Mouse (Mus musculus): ENCODE data around the gene Esp36. TPM values are rescaled to one million over a fixed set of nuclear protein-coding genes. Genes with fewer than 3 reads are reported as not detected.
"Not testable (repeated sequence)": the region's sequence is repeated elsewhere in the genome, so short reads cannot be mapped to it uniquely, and the experiment has no call there.

Esp36 gene
- polyA plus RNA-seq (2015; fragmentation: Nextera tagmentation; extraction: Ambion mirVana) = not detected in 2 replicates

DNA sequence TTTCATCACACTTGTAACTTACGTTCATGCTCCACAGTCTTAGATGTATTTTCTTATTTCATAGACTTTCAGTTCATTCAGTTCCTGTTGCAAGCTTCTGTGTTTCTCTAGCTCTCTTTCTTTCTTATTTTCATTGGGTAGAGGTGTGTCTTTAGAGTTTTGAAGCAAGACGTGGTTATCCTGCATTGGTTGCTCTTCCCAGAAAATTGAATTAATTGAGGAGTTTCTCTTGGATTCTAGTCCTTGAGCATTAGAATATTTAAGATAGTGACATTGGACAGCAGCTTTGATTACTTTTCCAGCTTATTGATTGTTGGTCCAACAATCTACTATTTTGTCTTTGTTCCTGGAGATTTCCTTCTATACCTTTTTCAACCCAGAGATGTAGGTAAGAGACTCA lies at the start of gene Esp36:
TSS of gene Esp36 (minus strand) at position 101 of the 400 bp plus-strand sequence.
- no peaks in the 10 kb centered on the region for H3K27me3 ChIP-seq
- no peak for ATAC-seq
- no peaks in the 10 kb centered on the region for H3K36me3 ChIP-seq (ENCODE audit: poor library complexity, severe bottlenecking)
- H3K9me3 ChIP-seq (replicated peaks) = no peaks in the 10 kb centered on the region
- no peak within 1 kb of the TSS for H3K4me3 ChIP-seq
- no peaks in the 10 kb centered on the region for H3K4me1 ChIP-seq
- no peak within 1 kb of the TSS for H3K4me2 ChIP-seq
- no peak within 1 kb of the TSS for H3K9ac ChIP-seq
- H3K27ac ChIP-seq = no peak within 1 kb of the TSS
- WGBS = 78% methylated on average over 2 of the region's 2 CpGs

DNA sequence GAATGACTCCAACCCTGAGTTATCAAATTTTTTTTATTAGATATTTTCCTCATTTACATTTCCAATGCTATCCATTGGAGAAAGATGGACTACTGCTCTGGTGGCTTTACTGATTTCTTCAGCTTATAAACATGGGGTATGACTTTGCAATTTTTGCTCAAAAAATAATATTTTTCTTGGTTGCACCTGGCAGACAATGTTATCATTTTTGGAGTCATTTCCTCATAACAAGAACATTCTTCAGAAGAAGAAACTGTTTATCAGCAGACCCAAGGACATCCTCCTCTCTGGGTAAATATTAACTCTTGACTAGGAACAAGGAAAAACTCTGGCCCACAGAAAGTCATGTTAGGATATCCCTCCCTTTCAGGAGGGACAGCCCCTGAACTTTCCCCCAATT lies 36.2 kb upstream of the Esp36 start:
- H3K27ac ChIP-seq; ATAC-seq; H3K27me3 ChIP-seq; H3K4me2 ChIP-seq; H3K9ac ChIP-seq; H3K4me3 ChIP-seq; H3K9me3 ChIP-seq (replicated peaks); H3K4me1 ChIP-seq; H3K36me3 ChIP-seq (ENCODE audit: poor library complexity, severe bottlenecking): not testable (repeated sequence)

DNA sequence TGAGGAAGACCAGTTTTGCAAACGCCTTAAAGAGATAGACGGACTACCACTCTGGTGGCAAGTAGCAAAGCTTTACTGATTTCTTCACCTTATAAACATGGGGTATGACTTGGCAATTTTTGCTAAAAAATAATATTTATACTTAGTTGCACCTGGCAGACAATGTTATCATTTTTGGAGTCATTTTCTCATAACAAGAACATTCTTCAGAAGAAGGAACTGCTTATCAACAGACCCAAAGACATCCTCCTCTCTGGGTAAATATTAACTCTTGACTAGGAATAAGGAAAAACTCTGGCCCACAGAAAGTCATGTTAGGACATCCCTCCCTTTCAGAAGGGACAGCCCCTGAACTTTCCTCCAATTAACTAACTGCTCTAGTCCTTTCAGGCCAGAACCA lies 30.7 kb upstream of the Esp36 start:
- no peak for ATAC-seq
- Histone ChIP-seq H3K9ac (no peak overlapping the region), H3K27me3 (no peaks in the 10 kb centered on the region), H3K4me1 (no peaks in the 10 kb centered on the region), H3K9me3 (replicated peaks) (peaks cover 3% of the 10 kb centered on the region; the same call in 1 of the 2 replicates), H3K27ac (no peak overlapping the region), H3K4me3 (no peak overlapping the region), H3K4me2 (no peak overlapping the region), H3K36me3 (ENCODE audit: poor library complexity, severe bottlenecking) (no peaks in the 10 kb centered on the region)
- WGBS = 91% methylated on average over 2 of the region's 2 CpGs

DNA sequence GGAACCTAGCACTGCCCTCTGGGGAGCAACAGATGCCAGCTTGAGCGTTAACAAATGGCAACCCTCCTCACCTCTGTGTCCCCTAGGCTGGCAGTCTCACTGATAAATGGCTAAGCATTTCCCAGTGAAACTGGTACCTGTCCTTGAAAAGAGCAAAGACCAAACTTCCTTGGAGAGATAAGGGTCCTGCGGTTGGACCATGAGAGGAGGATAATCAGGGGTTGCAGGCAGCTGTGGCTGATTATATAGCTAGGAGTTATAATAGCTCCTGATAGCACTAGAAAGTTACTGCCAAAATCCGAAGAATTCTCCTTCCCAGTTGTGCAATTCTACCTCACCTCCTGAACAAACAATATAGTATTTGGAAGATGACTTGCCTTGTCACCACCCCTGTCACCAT lies 13.8 kb downstream of the Esp36 start:
- Histone ChIP-seq H3K4me3 (no peak overlapping the region), H3K9me3 (replicated peaks) (peaks cover 17% of the 10 kb centered on the region), H3K4me1 (no peaks in the 10 kb centered on the region), H3K9ac (no peak overlapping the region), H3K36me3 (ENCODE audit: poor library complexity, severe bottlenecking) (no peaks in the 10 kb centered on the region), H3K4me2 (no peak overlapping the region), H3K27me3 (no peaks in the 10 kb centered on the region), H3K27ac (no peak overlapping the region)
- ATAC-seq = no peak
- 76% methylated on average over 3 of the region's 3 CpGs for WGBS

GRCm38 (mm10) chr17:38391821-38392220 lies 28.2 kb downstream of the Esp36 start:
- no peak overlapping the region for H3K4me2 ChIP-seq
- no peaks in the 10 kb centered on the region for H3K4me1 ChIP-seq
- WGBS = 64% methylated on average over 2 of the region's 2 CpGs
- no peak overlapping the region for H3K27ac ChIP-seq
- no peaks in the 10 kb centered on the region for H3K9me3 ChIP-seq (replicated peaks)
- no peak overlapping the region for H3K4me3 ChIP-seq
- no peaks in the 10 kb centered on the region for H3K27me3 ChIP-seq
- ATAC-seq = no peak
- no peaks in the 10 kb centered on the region for H3K36me3 ChIP-seq (ENCODE audit: poor library complexity, severe bottlenecking)
- H3K9ac ChIP-seq = no peak overlapping the region

Other genes with a start within 250 kb of the Esp36 start
- not detected in 2 replicates for gene Olfr134, start 248.8 kb downstream of the Esp36 start, polyA plus RNA-seq (2015; fragmentation: Nextera tagmentation; extraction: Ambion mirVana)
- gene Olfr135, start 215.8 kb downstream of the Esp36 start, polyA plus RNA-seq (2015; fragmentation: Nextera tagmentation; extraction: Ambion mirVana) = not detected in 2 replicates
- gene Olfr138, start 159.2 kb downstream of the Esp36 start, polyA plus RNA-seq (2015; fragmentation: Nextera tagmentation; extraction: Ambion mirVana) = not detected in 2 replicates
- gene Olfr137, start 112.6 kb downstream of the Esp36 start, polyA plus RNA-seq (2015; fragmentation: Nextera tagmentation; extraction: Ambion mirVana) = not detected in 2 replicates
- not detected in 2 replicates for gene Olfr136, start 90.4 kb downstream of the Esp36 start, polyA plus RNA-seq (2015; fragmentation: Nextera tagmentation; extraction: Ambion mirVana)
- gene Esp34, start 134.0 kb upstream of the Esp36 start, polyA plus RNA-seq (2015; fragmentation: Nextera tagmentation; extraction: Ambion mirVana) = not detected in 2 replicates
- gene Esp31, start 219.3 kb upstream of the Esp36 start, polyA plus RNA-seq (2015; fragmentation: Nextera tagmentation; extraction: Ambion mirVana) = not detected in 2 replicates